Mouse (Mus musculus): ENCODE measurements around the gene Thpo. TPM values are rescaled to one million over a fixed set of nuclear protein-coding genes. Genes with fewer than 3 reads are reported as not detected.

Thpo gene
- total RNA-seq, 1 experiment from 2014 or later: 3.2 TPM

GRCm38 (mm10) chr16:20724338-20724748 is 10.0 kb downstream of the Thpo start:
- peak; percentile 71 for DNase-seq

- no peak for DNase-seq
Observed at GRCm38 (mm10) chr16:20723247-20723646, 11.1 kb downstream of the Thpo start.

- DNase-seq: no peak
Observed at GRCm38 (mm10) chr16:20722736-20723135, 11.6 kb downstream of the Thpo start.

- DNase-seq: no peak
Observed at GRCm38 (mm10) chr16:20721808-20722207, 12.5 kb downstream of the Thpo start.

GRCm38 (mm10) chr16:20717978-20718670 is 16.2 kb downstream of the Thpo start:
- DNase-seq: no peak

GRCm38 (mm10) chr16:20717181-20717977 is 16.9 kb downstream of the Thpo start, which contains the start of the genes Polr2h and Clcn2:
Gene Polr2h (plus strand): TSS chr16:20717665.
Gene Clcn2 (minus strand): TSS chr16:20717746.
- peak; percentile 97 for DNase-seq

GRCm38 (mm10) chr16:20716841-20717180 is 17.5 kb downstream of the Thpo start:
- DNase-seq: no peak

GRCm38 (mm10) chr16:20715976-20716840 is 18.1 kb downstream of the Thpo start:
- peak; percentile 90 for DNase-seq

GRCm38 (mm10) chr16:20715566-20715965 is 18.7 kb downstream of the Thpo start:
- no peak for DNase-seq

- DNase-seq: no peak
Observed at GRCm38 (mm10) chr16:20715161-20715560, 19.1 kb downstream of the Thpo start.

- no peak for DNase-seq
Observed at GRCm38 (mm10) chr16:20714307-20715080, 19.8 kb downstream of the Thpo start.

GRCm38 (mm10) chr16:20712889-20713288 is 21.4 kb downstream of the Thpo start:
- no peak for DNase-seq

GRCm38 (mm10) chr16:20712190-20712589 is 22.1 kb downstream of the Thpo start:
- no peak for DNase-seq

GRCm38 (mm10) chr16:20710810-20711209 is 23.5 kb downstream of the Thpo start:
- no peak for DNase-seq

- no peak for DNase-seq
Observed at GRCm38 (mm10) chr16:20710370-20710769, 23.9 kb downstream of the Thpo start.

- DNase-seq: no peak
Observed at GRCm38 (mm10) chr16:20708939-20709734, 25.2 kb downstream of the Thpo start.

- DNase-seq: no peak
Observed at GRCm38 (mm10) chr16:20708220-20708938, 25.9 kb downstream of the Thpo start.

- no peak for DNase-seq
Observed at GRCm38 (mm10) chr16:20706407-20707055, 27.8 kb downstream of the Thpo start.

- no peak for DNase-seq
Observed at GRCm38 (mm10) chr16:20705786-20706185, 28.5 kb downstream of the Thpo start.

All from adrenal gland, postnatal 25 days (tissue).